Mouse (Mus musculus) heart, embryonic 14.5 days (tissue): Measurements from ENCODE around the gene Sdhaf1. TPM values are rescaled to one million over a fixed set of nuclear protein-coding genes. Genes with fewer than 3 reads are reported as not detected.

Source experiments
- ATAC-seq: fragments of 200-750 bp; cut with Nextera tagmentation; 2 replicates; pipeline ENCODE4 v1.8.0; 2017; ENCODE audit warnings: low read depth, moderate TSS enrichment; ENCODE audit not compliant: insufficient number of reproducible peaks, insufficient read depth, low FRiP score
- H3K27ac ChIP-seq, 2 experiments: fragments of 200-500 bp in 1 of 2; fragments of 300-500 bp in 1 of 2; sonication (generic) in 1 of 2; replicated peaks in 1 of 2; 2 replicates each; pipeline ENCODE4 v1.5.1; 2012 to 2014; ENCODE audit warnings: low read depth in 2 of 2, low read length in 2 of 2, control low read depth in 1 of 2, mild to moderate bottlenecking in 1 of 2, mixed read lengths in 1 of 2; ENCODE audit not compliant: control insufficient read depth in 1 of 2, insufficient read depth in 1 of 2
- H3K27me3 ChIP-seq: fragments of 300-500 bp; sonication (generic); 2 replicates; pipeline ENCODE4 v1.6.1; 2014; ENCODE audit warnings: mild to moderate bottlenecking, low read length, control low read depth; ENCODE audit not compliant: control insufficient read depth, insufficient read depth
- H3K36me3 ChIP-seq: fragments of 300-500 bp; sonication (generic); 2 replicates; pipeline ENCODE4 v1.6.1; 2014; ENCODE audit warnings: mild to moderate bottlenecking, control low read depth, low read length, mixed read lengths; ENCODE audit not compliant: control insufficient read depth, insufficient read depth
- H3K4me1 ChIP-seq, 2 experiments: fragments of 200-500 bp in 1 of 2; fragments of 300-500 bp in 1 of 2; sonication (generic) in 1 of 2; 2 replicates each; pipeline ENCODE4 v1.6.1; 2012 to 2014; ENCODE audit warnings: low read length in 2 of 2, control low read depth in 1 of 2, mixed read lengths in 1 of 2; ENCODE audit not compliant: control insufficient read depth in 2 of 2, insufficient read depth in 2 of 2
- H3K4me2 ChIP-seq: fragments of 300-500 bp; sonication (generic); 2 replicates; pipeline ENCODE4 v1.6.1; 2014; ENCODE audit warnings: mild to moderate bottlenecking, low read length
- H3K4me3 ChIP-seq, 2 experiments: fragments of 200-500 bp in 1 of 2; fragments of 300-500 bp in 1 of 2; sonication (generic) in 1 of 2; 2 replicates each; pipeline ENCODE4 v1.5.1; 2012 to 2014; ENCODE audit warnings: low read length in 2 of 2, mild to moderate bottlenecking in 2 of 2, control low read depth in 1 of 2, low read depth in 1 of 2, moderate library complexity in 1 of 2; ENCODE audit not compliant: control insufficient read depth in 1 of 2, insufficient read depth in 1 of 2
- H3K9ac ChIP-seq: fragments of 300-500 bp; sonication (generic); 2 replicates; pipeline ENCODE4 v1.6.1; 2014; ENCODE audit warnings: mild to moderate bottlenecking, low read length
- H3K9me3 ChIP-seq: fragments of 300-500 bp; sonication (generic); 2 replicates; pipeline ENCODE4 v1.6.1; 2016; ENCODE audit warnings: low read length, control low read depth; ENCODE audit not compliant: control insufficient read depth
- WGBS: fragments of 180-500 bp; shearing (Covaris S2); extraction: QIAGEN DNeasy Blood & Tissue Kit; methylation state at CpG from one replicate; pipeline ENCODE4 v1.1.7; 2014; 5-methylcytosine and 5-hydroxymethylcytosine counted together
- polyA plus RNA-seq: library from polyadenylated mRNA; unstranded; fragments of >200 nt; fragmentation: Nextera tagmentation; extraction: Ambion mirVana; gene quantifications from 2 replicates; pipeline ENCODE4 v1.2.1, GENCODE M21; 2014

The Sdhaf1 gene
- polyA plus RNA-seq, 1 experiment from 2014 or later: 17.9 TPM

GRCm38 (mm10) chr7:30334563-30334962 is 10.9 kb upstream of the Sdhaf1 start:
- Histone ChIP-seq H3K4me1 (peaks cover 25 to 27% of the 10 kb centered on the region in 2 experiments), H3K9me3 (no peaks in the 10 kb centered on the region), H3K4me2 (no peak overlapping the region), H3K9ac (0 out of 2 replicates have a peak overlapping the region, but pooled peaks have one; percentile 11), H3K36me3 (no peaks in the 10 kb centered on the region), H3K4me3 (no peak overlapping the region), H3K27ac (no peak overlapping the region), H3K27me3 (peaks cover 18% of the 10 kb centered on the region)
- no peak for ATAC-seq
- WGBS: 71% methylated on average over 5 of the region's 5 CpGs

DNA sequence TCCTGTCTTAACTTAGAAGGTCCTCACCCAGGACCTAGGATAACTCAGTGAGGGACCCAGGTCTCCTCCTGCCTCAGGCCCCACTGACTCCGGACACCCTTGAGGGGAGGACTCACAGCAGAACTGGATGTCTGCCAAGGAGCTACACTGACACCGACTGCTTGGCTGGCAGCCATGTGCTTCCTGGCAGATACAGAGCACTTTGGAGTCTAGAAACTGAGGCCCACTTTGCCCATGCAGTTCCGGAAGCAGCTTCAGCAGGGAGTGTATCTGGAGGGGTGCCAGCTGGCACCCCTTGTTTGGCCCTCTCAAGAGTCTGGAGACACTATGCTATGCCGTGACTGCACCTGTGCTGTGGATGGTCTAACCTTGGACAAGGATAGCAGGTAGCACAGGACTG is 9.7 kb upstream of the Sdhaf1 start:
- Histone ChIP-seq H3K9me3 (no peaks in the 10 kb centered on the region), H3K27me3 (peaks cover 18% of the 10 kb centered on the region), H3K4me2 (peak overlapping the region; percentile 19; the same call in 1 of the 2 replicates), H3K36me3 (no peaks in the 10 kb centered on the region), H3K9ac (no peak overlapping the region), H3K4me1 (peaks cover 25 to 27% of the 10 kb centered on the region in 2 experiments), H3K27ac (peak overlapping the region; percentile 81 to 83), H3K4me3 (no peak overlapping the region)
- peak; percentile 80 for ATAC-seq
- 5% methylated on average over 4 of the region's 4 CpGs for WGBS

DNA sequence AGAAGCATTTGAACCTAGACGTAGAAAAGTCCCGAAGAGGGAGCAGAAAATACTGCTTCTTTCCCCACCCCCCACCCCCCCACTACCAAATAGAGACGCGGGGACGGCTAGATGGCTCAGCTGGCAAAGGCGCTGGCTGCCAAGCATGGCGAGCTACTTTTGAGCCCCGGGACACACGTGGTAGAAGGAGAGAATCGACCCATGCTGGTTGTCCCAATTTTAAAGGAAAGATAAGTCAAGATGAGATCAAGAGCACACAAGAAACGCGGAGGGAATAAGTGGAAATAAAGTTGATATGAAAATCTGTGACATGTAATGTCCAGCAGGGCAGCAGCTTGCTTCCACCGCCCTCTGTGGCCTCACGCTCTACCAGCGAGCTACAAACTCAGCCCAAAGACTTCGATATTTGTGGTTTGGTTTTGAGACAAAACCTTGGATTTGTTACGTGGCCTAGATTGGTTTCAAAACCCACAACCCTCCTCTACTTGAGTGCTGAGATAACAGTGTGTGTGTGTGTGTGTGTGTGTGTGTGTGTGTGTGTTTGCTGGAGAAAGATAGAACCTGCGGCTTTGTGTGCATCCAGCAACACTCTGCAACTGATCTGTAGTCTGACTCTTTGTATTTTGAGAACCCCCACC is 9.0 kb upstream of the Sdhaf1 start:
- H3K4me1 ChIP-seq: peaks cover 28 to 29% of the 10 kb centered on the region in 2 experiments
- H3K9ac ChIP-seq: peak overlapping the region; percentile 27; the same call in 1 of the 2 replicates
- H3K27me3 ChIP-seq: peaks cover 18% of the 10 kb centered on the region
- H3K4me2 ChIP-seq: peak overlapping the region; percentile 19
- 48% methylated on average over 18 of the region's 18 CpGs for WGBS
- no peak overlapping the region for H3K4me3 ChIP-seq
- no peaks in the 10 kb centered on the region for H3K9me3 ChIP-seq
- no peak for ATAC-seq
- no peaks in the 10 kb centered on the region for H3K36me3 ChIP-seq
- H3K27ac ChIP-seq: peak overlapping the region; percentile 81 to 83

DNA sequence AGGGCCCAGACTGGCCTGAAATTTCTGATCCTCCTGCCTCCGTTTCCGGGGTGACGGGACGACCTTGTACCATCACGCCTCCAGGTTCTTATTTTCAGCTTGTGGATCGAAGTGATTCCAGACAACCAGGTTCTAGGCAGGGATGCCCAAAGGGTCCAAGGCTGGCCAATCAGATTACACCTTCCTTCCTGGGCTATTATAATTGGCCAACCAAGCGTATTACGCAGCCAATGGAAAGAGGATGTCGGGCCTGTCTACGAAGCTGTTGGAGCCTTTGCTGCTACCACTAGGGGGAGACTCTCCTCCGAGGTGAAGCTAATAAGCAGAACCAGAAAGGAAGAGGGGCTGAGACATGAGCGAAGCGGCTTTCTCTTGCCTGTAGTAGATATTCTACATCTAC is 8.2 kb upstream of the Sdhaf1 start:
- 16% methylated on average over 13 of the region's 13 CpGs for WGBS
- 0 out of 4 replicates have a peak overlapping the region, but pooled peaks of 1 of the 2 experiments have one; percentile 83 for H3K27ac ChIP-seq
- ATAC-seq: no peak

DNA sequence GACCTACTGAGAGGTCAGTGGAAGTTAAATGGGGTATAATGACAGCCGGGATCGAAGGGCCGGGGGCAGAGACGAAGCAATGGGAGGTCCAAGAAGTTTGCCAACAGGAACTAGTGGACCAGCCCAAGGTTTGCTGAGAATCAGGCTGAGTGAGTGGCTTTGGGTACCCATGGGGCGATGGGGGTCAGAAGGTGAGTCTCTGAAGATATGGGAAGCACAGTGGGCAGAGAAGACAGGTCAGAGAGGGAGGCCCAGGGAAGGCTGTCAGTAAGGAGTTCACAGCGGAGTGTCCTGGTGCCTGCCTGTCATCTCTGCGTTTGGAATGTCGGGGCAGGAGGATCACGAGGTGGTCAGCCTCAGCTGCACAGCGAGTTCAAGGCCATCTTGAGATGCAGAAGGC is 4.7 kb upstream of the Sdhaf1 start:
- ATAC-seq: no peak
- Histone ChIP-seq H3K27ac (peak overlapping the region in 1 of 2 experiments; percentile 77; a peak in 1 of 4 replicates), H3K9ac (no peak overlapping the region), H3K27me3 (no peaks in the 10 kb centered on the region), H3K4me3 (no peak overlapping the region), H3K9me3 (no peaks in the 10 kb centered on the region), H3K4me2 (no peak overlapping the region), H3K4me1 (peaks cover 18 to 27% of the 10 kb centered on the region in 2 experiments), H3K36me3 (no peaks in the 10 kb centered on the region)
- WGBS: 48% methylated on average over 10 of the region's 10 CpGs

More for the DNA sequence above, 8.2 kb upstream of the Sdhaf1 start:
- H3K4me3 ChIP-seq: 0 out of 4 replicates have a peak overlapping the region, but pooled peaks of 1 of the 2 experiments have one; percentile 3
- H3K27me3 ChIP-seq: peaks cover 18% of the 10 kb centered on the region
- H3K4me1 ChIP-seq: peaks cover 32 to 37% of the 10 kb centered on the region in 2 experiments
- peak overlapping the region; percentile 19 for H3K4me2 ChIP-seq
- H3K36me3 ChIP-seq: no peaks in the 10 kb centered on the region
- H3K9ac ChIP-seq: no peak overlapping the region
- H3K9me3 ChIP-seq: no peaks in the 10 kb centered on the region

DNA sequence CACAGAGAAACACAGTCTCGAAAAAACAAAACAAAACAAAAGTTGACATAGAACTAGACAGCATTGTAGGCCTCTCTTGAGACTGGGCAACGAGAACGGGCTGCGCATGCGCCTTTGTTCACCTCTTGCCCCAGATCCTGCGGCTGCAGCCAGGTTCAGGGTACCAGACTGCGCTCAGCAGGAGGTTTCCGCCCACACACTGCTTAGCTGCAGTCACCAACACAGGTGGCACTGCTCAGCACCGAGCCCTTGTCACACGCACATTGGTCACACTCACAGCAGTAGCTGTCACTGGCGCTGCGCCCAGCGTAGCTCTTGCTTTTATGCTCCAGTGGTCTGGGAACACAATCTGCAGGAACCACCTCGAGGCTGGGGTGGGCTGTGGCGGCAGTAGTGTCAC is 3.4 kb upstream of the Sdhaf1 start:
- Histone ChIP-seq H3K9ac (peak overlapping the region; percentile 53), H3K27me3 (no peaks in the 10 kb centered on the region), H3K27ac (peak overlapping the region; percentile 75 to 77), H3K4me3 (no peak overlapping the region), H3K9me3 (no peaks in the 10 kb centered on the region), H3K4me1 (peaks cover 11 to 22% of the 10 kb centered on the region in 2 experiments), H3K36me3 (no peaks in the 10 kb centered on the region), H3K4me2 (0 out of 2 replicates have a peak overlapping the region, but pooled peaks have one; percentile 6)
- WGBS: 48% methylated on average over 15 of the region's 15 CpGs
- ATAC-seq: 0 out of 2 replicates have a peak, but pooled peaks have one; percentile 36

DNA sequence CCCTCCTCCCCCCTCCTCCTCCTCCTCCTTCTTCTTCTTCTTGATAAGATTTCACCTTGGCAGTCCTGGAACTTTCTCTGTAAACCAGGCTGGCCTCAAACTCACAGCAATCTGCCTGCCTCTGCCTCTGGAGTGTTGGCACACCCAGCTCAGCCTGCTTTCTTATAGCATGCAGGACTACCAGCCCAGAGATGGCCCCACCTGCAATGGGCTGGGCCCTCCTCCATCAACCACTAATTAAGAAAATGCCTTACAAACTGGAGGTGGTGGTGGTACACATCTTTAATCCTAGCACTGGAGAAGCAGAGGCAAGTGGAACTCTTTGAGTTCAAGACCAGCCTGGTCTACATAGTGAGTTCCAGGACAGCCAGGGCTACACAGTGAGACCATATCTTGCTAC is 2.7 kb upstream of the Sdhaf1 start:
- Histone ChIP-seq H3K9me3 (no peaks in the 10 kb centered on the region), H3K27me3 (no peaks in the 10 kb centered on the region)

More for the DNA sequence above, 2.7 kb upstream of the Sdhaf1 start:
- H3K4me1 ChIP-seq: peaks cover 8 to 22% of the 10 kb centered on the region in 2 experiments
- no peak overlapping the region for H3K4me2 ChIP-seq
- no peaks in the 10 kb centered on the region for H3K36me3 ChIP-seq
- no peak overlapping the region for H3K4me3 ChIP-seq
- 0 out of 4 replicates have a peak overlapping the region, but pooled peaks of 1 of the 2 experiments have one; percentile 77 for H3K27ac ChIP-seq
- no peak overlapping the region for H3K9ac ChIP-seq
- ATAC-seq: no peak
